Mouse (Mus musculus) erythroblast, embryonic 14.5 days (primary cell): ENCODE data around the gene 8030474K03Rik. TPM values are rescaled to one million over a fixed set of nuclear protein-coding genes. Genes with fewer than 3 reads are reported as not detected.

Experiments used
- H3K27me3 ChIP-seq: 2 replicates; pipeline ENCODE4 v1.6.1; 2012; ENCODE audit warnings: inconsistent platforms; ENCODE audit not compliant: control insufficient read depth
- H3K36me3 ChIP-seq: 2 replicates; pipeline ENCODE4 v1.6.1; 2012; ENCODE audit warnings: mild to moderate bottlenecking, inconsistent platforms; ENCODE audit not compliant: control insufficient read depth
- H3K4me1 ChIP-seq: 2 replicates; pipeline ENCODE4 v1.6.1; 2012; ENCODE audit warnings: inconsistent platforms; ENCODE audit not compliant: control insufficient read depth
- H3K4me3 ChIP-seq: replicated peaks from 2 replicates; pipeline ENCODE3; 2012; ENCODE audit warnings: moderate library complexity, mild to moderate bottlenecking, inconsistent platforms
- H3K9me3 ChIP-seq: 2 replicates; pipeline ENCODE4 v1.6.1; 2012; ENCODE audit warnings: low read length, inconsistent platforms, mixed read lengths; ENCODE audit not compliant: control insufficient read depth
- GATA1 ChIP-seq: IDR thresholded peaks from 2 replicates; pipeline ENCODE4 v1.6.1; 2012; ENCODE audit warnings: low read length, inconsistent platforms, mixed read lengths
- TAL1 ChIP-seq: IDR thresholded peaks from 3 replicates; pipeline ENCODE4 v1.6.1; 2012; ENCODE audit warnings: low read length, inconsistent platforms, mixed read lengths
- polyA plus RNA-seq: library from polyadenylated mRNA; stranded (reverse); fragments of >175 nt; gene quantifications from 2 replicates; pipeline ENCODE4 v1.2.3, GENCODE M21; 2012

The 8030474K03Rik gene
- not detected in 2 replicates for polyA plus RNA-seq

- Histone ChIP-seq H3K9me3 (peaks cover 14% of the 10 kb centered on the region), H3K4me3 (no peak within 1 kb of the TSS), H3K36me3 (no peaks in the 10 kb centered on the region), H3K4me1 (no peaks in the 10 kb centered on the region), H3K27me3 (no peaks in the 10 kb centered on the region)
- TF ChIP-seq GATA1 (no peak), TAL1 (no peak)
Measured at GRCm38 (mm10) chrX:101794342-101794741, at the start of gene 8030474K03Rik, which contains the start of gene Gm4779. Gene 8030474K03Rik, plus strand, starts transcription at chrX:101794656. Gene Gm4779, minus strand, starts transcription at chrX:101794423.

- Histone ChIP-seq H3K4me3 (no peak overlapping the region), H3K9me3 (no peaks in the 10 kb centered on the region), H3K4me1 (no peaks in the 10 kb centered on the region), H3K36me3 (no peaks in the 10 kb centered on the region), H3K27me3 (no peaks in the 10 kb centered on the region; the same call in 1 of the 2 replicates)
- TF ChIP-seq TAL1 (no peak), GATA1 (no peak)
Measured at GRCm38 (mm10) chrX:101750144-101750543, 44.3 kb upstream of the 8030474K03Rik start.

- Histone ChIP-seq H3K9me3 (no peaks in the 10 kb centered on the region), H3K4me3 (no peak overlapping the region), H3K4me1 (no peaks in the 10 kb centered on the region), H3K36me3 (no peaks in the 10 kb centered on the region), H3K27me3 (no peaks in the 10 kb centered on the region; the same call in 1 of the 2 replicates)
- no peak for TF ChIP-seq TAL1
- no peak for TF ChIP-seq GATA1
Measured at GRCm38 (mm10) chrX:101754478-101754877, 40.0 kb upstream of the 8030474K03Rik start.

GRCm38 (mm10) chrX:101764621-101765020 lies 29.8 kb upstream of the 8030474K03Rik start:
- H3K4me1 ChIP-seq: no peaks in the 10 kb centered on the region
- no peak overlapping the region for H3K4me3 ChIP-seq
- H3K9me3 ChIP-seq: no peaks in the 10 kb centered on the region
- no peaks in the 10 kb centered on the region; the same call in 1 of the 2 replicates for H3K27me3 ChIP-seq
- TF ChIP-seq TAL1 (no peak), GATA1 (no peak)
- H3K36me3 ChIP-seq: no peaks in the 10 kb centered on the region

GRCm38 (mm10) chrX:101765111-101765510 lies 29.3 kb upstream of the 8030474K03Rik start:
- no peak overlapping the region for H3K4me3 ChIP-seq
- TF ChIP-seq TAL1 (no peak), GATA1 (no peak)
- H3K36me3 ChIP-seq: no peaks in the 10 kb centered on the region
- H3K9me3 ChIP-seq: no peaks in the 10 kb centered on the region
- H3K4me1 ChIP-seq: no peaks in the 10 kb centered on the region
- H3K27me3 ChIP-seq: no peaks in the 10 kb centered on the region; the same call in 1 of the 2 replicates

- Histone ChIP-seq H3K4me1 (no peaks in the 10 kb centered on the region), H3K4me3 (no peak overlapping the region), H3K9me3 (no peaks in the 10 kb centered on the region), H3K27me3 (no peaks in the 10 kb centered on the region), H3K36me3 (no peaks in the 10 kb centered on the region)
- no peak for TF ChIP-seq TAL1
- no peak for TF ChIP-seq GATA1
Measured at GRCm38 (mm10) chrX:101767280-101767679, 27.2 kb upstream of the 8030474K03Rik start.

GRCm38 (mm10) chrX:101769478-101769877 lies 25.0 kb upstream of the 8030474K03Rik start:
- Histone ChIP-seq H3K4me1 (no peaks in the 10 kb centered on the region), H3K4me3 (no peak overlapping the region), H3K27me3 (no peaks in the 10 kb centered on the region), H3K9me3 (no peaks in the 10 kb centered on the region), H3K36me3 (no peaks in the 10 kb centered on the region)
- TF ChIP-seq GATA1: no peak
- no peak for TF ChIP-seq TAL1

- H3K4me1 ChIP-seq: no peaks in the 10 kb centered on the region
- H3K36me3 ChIP-seq: no peaks in the 10 kb centered on the region
- no peaks in the 10 kb centered on the region for H3K9me3 ChIP-seq
- H3K4me3 ChIP-seq: no peak overlapping the region
- no peaks in the 10 kb centered on the region for H3K27me3 ChIP-seq
- TF ChIP-seq GATA1: no peak
- no peak for TF ChIP-seq TAL1
Measured at GRCm38 (mm10) chrX:101770307-101770706, 24.1 kb upstream of the 8030474K03Rik start.

GRCm38 (mm10) chrX:101772035-101772434 lies 22.4 kb upstream of the 8030474K03Rik start:
- H3K4me3 ChIP-seq: no peak overlapping the region
- no peaks in the 10 kb centered on the region for H3K9me3 ChIP-seq
- TF ChIP-seq GATA1: no peak
- no peak for TF ChIP-seq TAL1
- H3K27me3 ChIP-seq: no peaks in the 10 kb centered on the region
- no peaks in the 10 kb centered on the region for H3K4me1 ChIP-seq
- no peaks in the 10 kb centered on the region for H3K36me3 ChIP-seq

GRCm38 (mm10) chrX:101791551-101791950 lies 2.9 kb upstream of the 8030474K03Rik start:
- Histone ChIP-seq H3K27me3 (no peaks in the 10 kb centered on the region), H3K36me3 (no peaks in the 10 kb centered on the region), H3K9me3 (peaks cover 14% of the 10 kb centered on the region), H3K4me1 (no peaks in the 10 kb centered on the region), H3K4me3 (no peak overlapping the region)
- TF ChIP-seq TAL1 (no peak), GATA1 (no peak)
